Mouse (Mus musculus) liver, embryonic 13.5 days (tissue): ENCODE results near the gene 8030411F24Rik. TPM values are rescaled to one million over a fixed set of nuclear protein-coding genes. Genes with fewer than 3 reads are reported as not detected.

ENCODE experiments used
- ATAC-seq: fragments of 200-750 bp; cut with Nextera tagmentation; 2 replicates; pipeline ENCODE4 v1.8.0; 2017; ENCODE audit warnings: low read depth, mild to moderate bottlenecking, moderate number of reproducible peaks, moderate library complexity
- DNase-seq: peaks from one replicate; pipeline ENCODE4 v3.0.0; 2022
- H3K27ac ChIP-seq: fragments of 300-500 bp; sonication (generic); 2 replicates; pipeline ENCODE4 v1.5.1; 2015; ENCODE audit warnings: moderate library complexity, mild to moderate bottlenecking, inconsistent platforms
- H3K27me3 ChIP-seq: fragments of 300-500 bp; sonication (generic); 2 replicates; pipeline ENCODE4 v1.6.1; 2015; ENCODE audit warnings: mild to moderate bottlenecking, inconsistent platforms
- H3K36me3 ChIP-seq: fragments of 300-500 bp; sonication (generic); 2 replicates; pipeline ENCODE4 v1.6.1; 2015; ENCODE audit warnings: mild to moderate bottlenecking, inconsistent platforms
- H3K4me1 ChIP-seq: fragments of 300-500 bp; sonication (generic); replicated peaks from 2 replicates; pipeline ENCODE4 v1.6.1; 2015; ENCODE audit warnings: inconsistent platforms
- H3K4me2 ChIP-seq: fragments of 300-500 bp; sonication (generic); 2 replicates; pipeline ENCODE4 v1.6.1; 2015; ENCODE audit warnings: inconsistent platforms, mild to moderate bottlenecking, moderate library complexity
- H3K4me3 ChIP-seq: fragments of 300-500 bp; sonication (generic); replicated peaks from 2 replicates; pipeline ENCODE4 v1.5.1; 2015; ENCODE audit warnings: mild to moderate bottlenecking, inconsistent platforms
- H3K9ac ChIP-seq: fragments of 300-500 bp; sonication (generic); 2 replicates; pipeline ENCODE4 v1.6.1; 2015; ENCODE audit warnings: mild to moderate bottlenecking, inconsistent platforms
- H3K9me3 ChIP-seq: fragments of 300-500 bp; sonication (generic); replicated peaks from 2 replicates; pipeline ENCODE4 v1.6.1; 2016; ENCODE audit warnings: inconsistent platforms
- WGBS: fragments of 180-500 bp; shearing (Covaris S2); methylation state at CpG from one replicate; pipeline ENCODE4 v1.1.7; 2015; ENCODE audit not compliant: insufficient replicate concordance; 5-methylcytosine and 5-hydroxymethylcytosine counted together
- polyA plus RNA-seq: library from polyadenylated mRNA; unstranded; fragments of >200 nt; fragmentation: Nextera tagmentation; extraction: Ambion mirVana; gene quantifications from 2 replicates; pipeline ENCODE4 v1.2.1, GENCODE M21; 2015

The 8030411F24Rik gene
- polyA plus RNA-seq, 1 experiment from 2014 or later: not detected

DNA sequence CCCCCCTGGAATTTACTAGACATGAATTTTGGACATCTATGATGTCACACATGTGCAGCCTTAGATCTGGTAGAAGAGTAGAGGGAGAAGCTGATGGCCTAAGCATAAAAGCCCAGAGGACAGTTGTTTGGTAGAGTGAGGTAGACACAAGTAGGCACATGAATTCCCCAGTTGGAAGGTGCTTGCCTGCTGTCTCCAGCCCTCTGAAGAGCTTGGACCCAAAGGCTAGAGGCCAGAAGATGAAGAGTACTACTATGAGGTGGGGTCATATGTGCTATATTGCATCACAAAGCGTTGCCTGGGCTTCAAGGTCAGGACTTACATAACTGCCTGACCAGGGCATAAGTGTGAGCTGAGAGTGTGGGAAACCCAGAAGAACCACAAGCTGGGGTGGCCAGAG is 16.7 kb downstream of the 8030411F24Rik start, which contains the start of gene Cst8:
Gene Cst8 (plus strand): TSS at position 301 of the 400 bp plus-strand sequence.
- DNase-seq (no peak), ATAC-seq (no peak)
- Histone ChIP-seq H3K36me3 (no peaks in the 10 kb centered on the region), H3K9me3 (no peaks in the 10 kb centered on the region), H3K4me2 (no peak within 1 kb of the TSS), H3K4me1 (no peaks in the 10 kb centered on the region), H3K27me3 (no peaks in the 10 kb centered on the region), H3K27ac (no peak within 1 kb of the TSS), H3K4me3 (no peak within 1 kb of the TSS), H3K9ac (no peak within 1 kb of the TSS)
- 44% methylated on average over 1 of the region's 1 CpGs for WGBS

DNA sequence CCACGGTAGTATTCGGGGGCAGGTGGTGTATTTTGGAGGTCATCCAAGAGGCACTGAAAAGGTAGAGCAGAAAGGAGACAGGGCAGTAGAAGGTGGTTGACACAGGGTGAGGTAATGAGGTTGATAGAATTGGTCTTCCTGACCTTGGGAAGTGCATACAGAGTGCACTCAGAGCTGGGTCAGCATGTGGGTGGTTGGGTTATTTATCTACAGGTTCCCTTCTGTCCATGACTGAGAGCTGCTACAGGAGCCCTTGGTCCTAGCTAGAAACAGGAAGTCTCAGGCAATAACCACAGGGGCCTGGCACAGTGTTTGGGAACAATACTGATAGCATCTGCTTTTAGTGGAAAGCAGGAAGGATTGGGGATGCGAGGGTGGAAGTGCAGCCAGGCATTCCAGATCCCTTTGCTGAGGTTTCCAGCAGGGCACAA is 19.7 kb downstream of the 8030411F24Rik start:
- H3K4me3 ChIP-seq: no peak overlapping the region
- H3K27ac ChIP-seq: no peak overlapping the region
- H3K36me3 ChIP-seq: no peaks in the 10 kb centered on the region
- H3K9ac ChIP-seq: no peak overlapping the region
- no peak overlapping the region for H3K4me2 ChIP-seq
- H3K4me1 ChIP-seq: no peaks in the 10 kb centered on the region
- DNase-seq: no peak
- H3K27me3 ChIP-seq: no peaks in the 10 kb centered on the region
- peak; percentile 45; the same call in 1 of the 2 replicates for ATAC-seq
- no peaks in the 10 kb centered on the region for H3K9me3 ChIP-seq
- 28% methylated on average over 3 of the region's 3 CpGs for WGBS

DNA sequence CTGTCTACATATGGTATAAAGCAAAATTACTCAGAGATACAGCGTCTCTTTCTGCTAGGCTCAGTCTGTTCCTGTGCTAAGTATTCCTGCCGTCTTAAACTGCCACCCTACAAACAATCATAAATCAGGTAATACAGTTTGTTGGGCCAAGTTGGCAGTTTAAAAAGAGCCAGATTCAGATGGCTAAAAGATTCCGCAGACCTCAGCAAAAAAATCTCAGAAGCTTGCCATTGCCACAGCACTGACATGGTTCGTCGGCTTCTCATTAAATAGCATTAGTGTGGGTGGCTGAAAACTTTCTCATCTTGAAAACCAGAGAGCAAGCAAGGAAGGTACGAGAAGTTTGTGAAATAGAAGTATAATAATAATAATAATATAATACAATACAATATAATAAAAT is 24.9 kb downstream of the 8030411F24Rik start:
- H3K9me3 ChIP-seq: no peaks in the 10 kb centered on the region
- H3K27ac ChIP-seq: no peak overlapping the region
- no peaks in the 10 kb centered on the region for H3K4me1 ChIP-seq
- H3K36me3 ChIP-seq: no peaks in the 10 kb centered on the region
- H3K27me3 ChIP-seq: no peaks in the 10 kb centered on the region
- no peak overlapping the region for H3K9ac ChIP-seq
- no peak overlapping the region for H3K4me2 ChIP-seq
- H3K4me3 ChIP-seq: no peak overlapping the region
- WGBS: 57% methylated on average over 6 of the region's 6 CpGs
- DNase-seq: no peak
- no peak for ATAC-seq

DNA sequence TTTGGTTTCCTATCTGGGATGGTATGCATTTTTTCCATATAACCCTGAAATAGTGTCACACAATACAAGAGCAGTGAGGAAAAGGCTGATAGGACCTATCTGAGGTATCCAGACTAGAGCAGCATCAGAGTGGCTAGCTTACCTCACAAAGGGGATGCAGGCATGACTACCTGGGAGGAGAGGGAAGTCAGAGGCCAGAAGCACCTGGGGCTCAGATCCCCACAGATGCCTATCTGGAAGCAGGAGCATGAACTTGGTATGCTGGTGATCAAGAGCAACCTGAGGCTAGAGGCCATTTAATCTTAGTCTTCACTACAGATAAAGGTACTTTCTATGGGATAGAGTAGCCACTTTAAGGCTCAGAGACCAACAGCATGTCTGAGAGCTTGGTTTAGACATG is 38.1 kb downstream of the 8030411F24Rik start, which contains the start of gene Cst13:
Gene Cst13 (plus strand): TSS at position 173 of the 400 bp plus-strand sequence.
- no peak for ATAC-seq
- H3K4me2 ChIP-seq: no peak within 1 kb of the TSS
- H3K9me3 ChIP-seq: no peaks in the 10 kb centered on the region
- H3K27me3 ChIP-seq: no peaks in the 10 kb centered on the region
- H3K9ac ChIP-seq: no peak within 1 kb of the TSS
- no peak within 1 kb of the TSS for H3K4me3 ChIP-seq
- no peak within 1 kb of the TSS for H3K27ac ChIP-seq
- no peaks in the 10 kb centered on the region for H3K4me1 ChIP-seq
- DNase-seq: no peak
- no peaks in the 10 kb centered on the region for H3K36me3 ChIP-seq

DNA sequence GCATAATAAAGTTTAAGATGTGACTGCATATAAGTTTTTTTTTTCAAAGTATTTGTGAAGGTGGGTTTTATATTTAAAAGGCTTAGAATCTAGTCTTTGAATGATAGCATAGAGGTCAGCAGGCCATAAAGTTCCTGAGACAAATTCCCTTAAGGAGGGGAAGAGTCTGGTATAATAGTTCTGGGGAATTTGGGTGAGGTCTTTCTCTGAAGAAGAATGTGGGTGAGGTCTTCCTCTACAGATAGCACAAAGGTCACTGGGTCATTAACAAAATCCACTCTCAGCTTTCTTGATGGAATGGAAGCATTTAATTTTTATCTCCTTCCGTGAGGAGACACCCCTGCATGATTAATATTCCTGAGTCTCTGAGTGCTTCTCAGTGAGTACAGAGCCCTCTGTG is 44.2 kb downstream of the 8030411F24Rik start:
- no peaks in the 10 kb centered on the region for H3K27me3 ChIP-seq
- WGBS: 30% methylated on average over 1 of the region's 1 CpGs

DNA sequence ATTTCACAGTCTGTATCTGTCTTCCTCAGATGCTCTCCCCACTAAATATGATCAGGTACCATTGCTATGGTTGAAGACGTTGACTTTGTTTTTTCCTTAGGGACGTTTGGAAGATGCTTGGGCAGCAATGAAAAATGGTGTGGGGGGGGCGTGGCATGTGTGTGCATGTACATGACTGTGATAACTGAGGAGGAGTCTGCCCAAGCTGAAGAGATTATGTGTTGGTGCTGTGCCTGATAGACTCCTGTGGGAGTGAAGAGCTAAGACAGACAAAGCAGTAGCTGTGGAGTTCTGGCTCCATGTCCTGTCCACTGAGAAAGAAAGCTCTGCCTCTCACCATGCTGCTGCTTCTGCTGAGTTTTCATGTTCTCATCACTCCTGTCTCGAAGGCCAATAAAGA is 53.1 kb downstream of the 8030411F24Rik start, which contains the start of gene Cst9:
Gene Cst9 (plus strand): TSS at position 236 of the 400 bp plus-strand sequence.
- Histone ChIP-seq H3K9me3 (no peaks in the 10 kb centered on the region), H3K4me2 (no peak within 1 kb of the TSS), H3K27me3 (no peaks in the 10 kb centered on the region), H3K36me3 (no peaks in the 10 kb centered on the region), H3K4me3 (no peak within 1 kb of the TSS), H3K4me1 (no peaks in the 10 kb centered on the region), H3K9ac (no peak within 1 kb of the TSS), H3K27ac (no peak within 1 kb of the TSS)
- ATAC-seq (0 out of 2 replicates have a peak, but pooled peaks have one; percentile 55), DNase-seq (no peak)
- WGBS: 43% methylated on average over 4 of the region's 4 CpGs

More for the DNA sequence above, 44.2 kb downstream of the 8030411F24Rik start:
- H3K4me1 ChIP-seq: no peaks in the 10 kb centered on the region
- no peak overlapping the region for H3K4me3 ChIP-seq
- H3K9ac ChIP-seq: no peak overlapping the region
- no peak for DNase-seq
- no peaks in the 10 kb centered on the region for H3K36me3 ChIP-seq
- H3K9me3 ChIP-seq: no peaks in the 10 kb centered on the region
- no peak for ATAC-seq
- H3K27ac ChIP-seq: no peak overlapping the region
- H3K4me2 ChIP-seq: no peak overlapping the region

Other genes starting within 250 kb of the 8030411F24Rik start
- gene Nxt1, start 109.4 kb upstream of the 8030411F24Rik start, polyA plus RNA-seq: 64.2 and 70.5 TPM in 2 replicates
- 7.3 and 9.2 TPM in 2 replicates for gene Gzf1, start 101.0 kb upstream of the 8030411F24Rik start, polyA plus RNA-seq
- gene Napb, start 49.5 kb upstream of the 8030411F24Rik start, polyA plus RNA-seq: 0.36 and 0.39 TPM in 2 replicates
- gene Cstl1, start 31.7 kb upstream of the 8030411F24Rik start, polyA plus RNA-seq: not detected in 2 replicates
- not detected in 2 replicates for gene Cst11, start 10.5 kb upstream of the 8030411F24Rik start, polyA plus RNA-seq
- not detected in 2 replicates for gene Cst12, start 7.4 kb downstream of the 8030411F24Rik start, polyA plus RNA-seq
- gene Cst8, start 16.8 kb downstream of the 8030411F24Rik start, polyA plus RNA-seq: not detected in 2 replicates
- not detected in 2 replicates for gene Cst13, start 38.1 kb downstream of the 8030411F24Rik start, polyA plus RNA-seq
- gene Cst9, start 53.1 kb downstream of the 8030411F24Rik start, polyA plus RNA-seq: 0.28 and 0.40 TPM in 2 replicates
- gene 9230104L09Rik, start 83.0 kb downstream of the 8030411F24Rik start, polyA plus RNA-seq: not detected in 2 replicates
- gene Cst3, start 93.7 kb downstream of the 8030411F24Rik start, polyA plus RNA-seq: 128 and 144 TPM in 2 replicates
- gene Gm1330, start 221.2 kb downstream of the 8030411F24Rik start, polyA plus RNA-seq: not detected in 2 replicates
- gene Gm10750, start 235.2 kb downstream of the 8030411F24Rik start, polyA plus RNA-seq: not detected in 2 replicates